Mouse (Mus musculus) inflammation-experienced regulatory T-cells, adult 6 months (primary cell): ENCODE measurements around the gene Clip3. TPM values are rescaled to one million over a fixed set of nuclear protein-coding genes. Genes with fewer than 3 reads are reported as not detected.

Experiments
- ATAC-seq: one replicate; pipeline ENCODE4 v1.8.0; 2017
- polyA plus RNA-seq, 3 experiments: library from polyadenylated mRNA; unstranded; fragments of 100-300 nt; shearing (Covaris generic); gene quantifications; one replicate each; pipeline ENCODE4 v1.2.1; 2017

Gene Clip3
- polyA plus RNA-seq, 3 experiments from 2014 or later = 3.6 to 7.0 (median 5.8) TPM

DNA sequence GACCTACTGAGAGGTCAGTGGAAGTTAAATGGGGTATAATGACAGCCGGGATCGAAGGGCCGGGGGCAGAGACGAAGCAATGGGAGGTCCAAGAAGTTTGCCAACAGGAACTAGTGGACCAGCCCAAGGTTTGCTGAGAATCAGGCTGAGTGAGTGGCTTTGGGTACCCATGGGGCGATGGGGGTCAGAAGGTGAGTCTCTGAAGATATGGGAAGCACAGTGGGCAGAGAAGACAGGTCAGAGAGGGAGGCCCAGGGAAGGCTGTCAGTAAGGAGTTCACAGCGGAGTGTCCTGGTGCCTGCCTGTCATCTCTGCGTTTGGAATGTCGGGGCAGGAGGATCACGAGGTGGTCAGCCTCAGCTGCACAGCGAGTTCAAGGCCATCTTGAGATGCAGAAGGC is 36.9 kb downstream of the Clip3 start:
- no peak for ATAC-seq

GRCm38 (mm10) chr7:30331887-30332286 is 40.4 kb downstream of the Clip3 start:
- ATAC-seq = peak; percentile 90

- ATAC-seq = no peak
Observed at GRCm38 (mm10) chr7:30332622-30333259, 41.2 kb downstream of the Clip3 start.

DNA sequence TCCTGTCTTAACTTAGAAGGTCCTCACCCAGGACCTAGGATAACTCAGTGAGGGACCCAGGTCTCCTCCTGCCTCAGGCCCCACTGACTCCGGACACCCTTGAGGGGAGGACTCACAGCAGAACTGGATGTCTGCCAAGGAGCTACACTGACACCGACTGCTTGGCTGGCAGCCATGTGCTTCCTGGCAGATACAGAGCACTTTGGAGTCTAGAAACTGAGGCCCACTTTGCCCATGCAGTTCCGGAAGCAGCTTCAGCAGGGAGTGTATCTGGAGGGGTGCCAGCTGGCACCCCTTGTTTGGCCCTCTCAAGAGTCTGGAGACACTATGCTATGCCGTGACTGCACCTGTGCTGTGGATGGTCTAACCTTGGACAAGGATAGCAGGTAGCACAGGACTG is 41.9 kb downstream of the Clip3 start:
- no peak for ATAC-seq

GRCm38 (mm10) chr7:30334563-30334962 is 43.0 kb downstream of the Clip3 start:
- no peak for ATAC-seq

- ATAC-seq = no peak
Observed at GRCm38 (mm10) chr7:30335688-30336087, 44.2 kb downstream of the Clip3 start.

GRCm38 (mm10) chr7:30336384-30336783 is 44.9 kb downstream of the Clip3 start:
- no peak for ATAC-seq

DNA sequence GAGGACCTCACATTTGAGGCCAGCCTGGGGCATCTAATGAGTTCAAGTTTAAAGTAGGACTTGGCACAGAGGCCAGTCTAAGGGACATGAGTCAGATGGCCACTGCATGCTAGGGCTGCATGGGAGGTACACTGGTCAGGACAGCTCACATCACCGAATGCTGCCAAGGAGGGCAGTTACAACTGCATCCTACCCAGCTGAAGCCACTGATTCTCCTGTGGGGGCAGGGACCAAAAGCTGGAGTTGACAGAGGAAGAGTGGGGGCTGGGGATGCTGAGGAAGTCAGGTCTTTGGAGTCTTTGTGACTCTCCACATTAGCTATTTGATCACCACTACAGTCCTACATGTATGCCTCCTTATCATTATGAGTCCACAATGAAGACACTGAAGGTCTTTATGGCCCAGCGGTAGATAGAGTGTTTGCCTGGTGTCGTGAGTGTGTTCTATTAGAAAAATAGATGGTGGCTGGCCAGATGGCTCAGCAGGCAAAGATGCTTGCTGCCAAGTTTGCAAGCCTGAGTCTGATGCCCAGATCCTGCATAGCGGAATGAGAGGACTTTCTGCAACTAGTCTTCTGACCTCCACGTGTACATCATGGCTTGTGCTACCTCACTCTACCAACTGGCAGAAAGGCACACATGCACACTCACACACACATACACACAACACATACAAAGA is 48.0 kb downstream of the Clip3 start:
- ATAC-seq = no peak

DNA sequence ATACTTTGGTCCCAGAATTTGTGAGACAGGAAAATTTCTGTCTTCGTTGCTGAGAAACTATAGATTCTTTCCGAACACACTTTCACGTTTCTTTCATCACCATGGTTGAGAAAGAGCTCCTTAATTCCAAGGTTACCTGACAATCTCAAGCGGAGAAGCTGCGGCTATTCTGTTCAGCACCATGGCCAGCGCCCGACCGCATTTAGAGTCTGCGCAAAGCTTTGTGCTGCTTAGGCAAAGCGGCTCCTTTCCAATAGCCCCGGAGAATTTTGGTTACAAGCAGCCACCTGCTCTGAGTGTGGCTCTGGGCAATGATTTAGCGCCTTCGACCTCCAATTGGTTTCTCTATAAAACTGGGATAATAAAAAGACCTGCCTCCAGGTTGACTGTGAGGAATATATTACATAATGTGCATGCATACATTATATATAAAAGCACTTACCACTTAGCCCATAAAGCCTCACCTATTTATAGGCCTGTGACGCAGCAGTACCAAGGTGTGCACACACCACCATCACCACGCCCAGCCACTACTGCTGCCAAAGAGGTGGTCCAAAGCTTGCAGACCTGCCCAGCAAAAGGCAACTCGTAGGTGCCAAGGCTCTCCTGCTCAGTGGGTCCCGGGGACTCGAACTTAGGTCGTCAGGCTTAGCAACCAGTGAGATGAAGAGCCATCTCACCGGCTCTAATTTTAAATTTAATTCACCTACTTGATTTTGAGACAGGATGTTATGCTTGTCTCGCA is 55.3 kb downstream of the Clip3 start:
- peak; percentile 56 for ATAC-seq

GRCm38 (mm10) chr7:30347828-30348227 is 56.3 kb downstream of the Clip3 start:
- ATAC-seq = peak; percentile 67

DNA sequence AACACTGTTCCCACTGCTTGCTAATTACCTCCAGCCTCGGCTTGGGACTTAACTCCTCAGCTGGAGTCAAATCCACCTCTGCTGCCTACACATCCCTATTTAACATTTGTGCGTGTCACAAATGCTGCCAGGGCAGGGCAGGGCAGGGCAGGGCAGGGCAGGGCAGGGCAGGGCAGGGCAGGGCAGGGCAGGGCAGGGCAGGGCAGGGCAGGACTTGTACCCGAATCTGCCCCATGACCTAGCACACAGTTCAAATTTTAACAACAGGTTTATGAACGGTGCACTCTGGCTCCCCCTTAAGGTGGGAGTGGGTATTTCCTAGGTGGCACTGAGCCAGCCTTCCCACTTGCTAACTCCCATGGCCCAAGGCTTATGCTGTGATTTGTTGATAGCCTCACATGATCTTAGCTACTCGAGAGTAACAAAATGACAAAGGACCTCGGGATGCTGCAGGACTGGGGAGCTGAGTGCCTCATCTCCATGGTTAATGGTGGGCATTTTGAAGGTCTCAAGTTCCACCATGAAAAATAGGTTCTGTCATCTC is 61.8 kb downstream of the Clip3 start:
- peak; percentile 43 for ATAC-seq

DNA sequence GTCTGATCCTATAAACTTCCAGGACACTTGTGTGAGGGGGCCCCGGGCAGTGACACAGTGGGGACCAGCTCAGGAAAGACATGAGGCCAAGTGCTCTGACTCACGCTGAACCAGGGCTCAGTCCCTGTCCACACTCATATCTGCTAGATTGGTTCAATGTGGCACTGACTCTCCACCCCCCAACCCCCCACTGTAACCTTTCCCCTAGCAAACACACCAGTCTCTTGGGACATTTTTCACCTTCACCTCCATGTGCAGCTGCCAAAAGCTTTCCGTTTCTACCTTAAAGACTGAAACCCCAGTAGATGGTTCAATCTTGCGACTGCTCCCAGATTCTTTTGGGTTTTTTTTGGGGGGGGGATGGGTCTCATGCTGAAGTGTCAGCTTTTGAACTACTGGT is 62.5 kb downstream of the Clip3 start:
- no peak for ATAC-seq

Other genes with a start within 250 kb of the Clip3 start
- gene Zfp14, start 240.3 kb upstream of the Clip3 start, polyA plus RNA-seq = 1 to 10 TPM; 4.4 to 7.2 (median 5.8) TPM
- gene Zfp82, start 218.8 kb upstream of the Clip3 start, polyA plus RNA-seq = 10 to 100 TPM in 1 of 3 experiments, 1 to 10 TPM in 2; 4.6 to 10.9 (median 5.9) TPM
- gene Gm26920, start 201.3 kb upstream of the Clip3 start, polyA plus RNA-seq = 1 to 10 TPM in 2 of 3 experiments, under 1 TPM in 1; 0.87 to 3.9 (median 1.7) TPM
- gene Zfp566, start 201.2 kb upstream of the Clip3 start, polyA plus RNA-seq = 10 to 100 TPM in 2 of 3 experiments, 1 to 10 TPM in 1; 7.2 to 14.5 (median 10.9) TPM
- gene Zfp260, start 197.0 kb upstream of the Clip3 start, polyA plus RNA-seq = 10 to 100 TPM; 59.7 to 83.0 (median 70.5) TPM
- 10 to 100 TPM; 10.2 to 15.5 (median 15.1) TPM for gene Zfp382, start 169.8 kb upstream of the Clip3 start, polyA plus RNA-seq
- 10 to 100 TPM; 12.9 to 20.8 (median 13.5) TPM for gene Zfp146, start 122.0 kb upstream of the Clip3 start, polyA plus RNA-seq
- gene Cox7a1, start 107.6 kb upstream of the Clip3 start, polyA plus RNA-seq = 1 to 10 TPM; 2.3 to 3.5 (median 3.3) TPM
- gene Capns1, start 92.9 kb upstream of the Clip3 start, polyA plus RNA-seq = 10 to 100 TPM; 66.6 to 74.8 (median 71.1) TPM
- 10 to 100 TPM; 51.0 to 54.5 (median 54.2) TPM for gene Polr2i, start 59.8 kb upstream of the Clip3 start, polyA plus RNA-seq
- 100 to 1,000 TPM in 2 of 3 experiments, 10 to 100 TPM in 1; 95.8 to 156 (median 120) TPM for gene Tbcb, start 59.5 kb upstream of the Clip3 start, polyA plus RNA-seq
- gene Ovol3, start 56.0 kb upstream of the Clip3 start, polyA plus RNA-seq = not detected
- gene Thap8, start 11.6 kb upstream of the Clip3 start, polyA plus RNA-seq = under 1 TPM; 0.26 to 0.70 (median 0.26) TPM
- gene Wdr62, start 11.3 kb upstream of the Clip3 start, polyA plus RNA-seq = 1 to 10 TPM; 1.5 to 5.3 (median 1.5) TPM
- 100 to 1,000 TPM in 2 of 3 experiments, 10 to 100 TPM in 1; 69.8 to 178 (median 155) TPM for gene Alkbh6, start 17.0 kb downstream of the Clip3 start, polyA plus RNA-seq
- 10 to 100 TPM in 1 of 3 experiments, 1 to 10 TPM in 2; 4.3 to 14.7 (median 6.4) TPM for gene Syne4, start 23.1 kb downstream of the Clip3 start, polyA plus RNA-seq
- not detected for gene E130208F15Rik, start 30.0 kb downstream of the Clip3 start, polyA plus RNA-seq
- 1 to 10 TPM; 2.0 to 6.1 (median 3.9) TPM for gene Sdhaf1, start 32.2 kb downstream of the Clip3 start, polyA plus RNA-seq
- gene Lrfn3, start 71.0 kb downstream of the Clip3 start, polyA plus RNA-seq = not detected
- gene Tyrobp, start 122.0 kb downstream of the Clip3 start, polyA plus RNA-seq = 10 to 100 TPM in 1 of 3 experiments, 1 to 10 TPM in 1, under 1 TPM in 1; 0.79 to 15.0 (median 2.2) TPM
- 100 to 1,000 TPM; 484 to 574 (median 552) TPM for gene Hcst, start 128.1 kb downstream of the Clip3 start, polyA plus RNA-seq
- gene Nfkbid, start 130.0 kb downstream of the Clip3 start, polyA plus RNA-seq = 10 to 100 TPM; 37.3 to 50.8 (median 41.1) TPM
- gene Aplp1, start 153.8 kb downstream of the Clip3 start, polyA plus RNA-seq = 1 to 10 TPM; 6.0 to 7.4 (median 6.0) TPM
- not detected for gene Kirrel2, start 166.0 kb downstream of the Clip3 start, polyA plus RNA-seq
- under 1 TPM in 1 of 3 experiments, not detected in 2; 0.11 TPM for gene Nphs1, start 166.6 kb downstream of the Clip3 start, polyA plus RNA-seq
- not detected for gene Prodh2, start 201.9 kb downstream of the Clip3 start, polyA plus RNA-seq
- 1 to 10 TPM in 1 of 3 experiments, under 1 TPM in 2; 0.28 to 1.1 (median 0.91) TPM for gene Arhgap33, start 243.3 kb downstream of the Clip3 start, polyA plus RNA-seq